Mouse (Mus musculus) brain, embryonic 14.5 days (tissue): ENCODE measurements around the gene Gm17571. TPM values are rescaled to one million over a fixed set of nuclear protein-coding genes. Genes with fewer than 3 reads are reported as not detected.

ENCODE experiments used
- DNase-seq: peaks from one replicate; pipeline ENCODE4 v3.0.0-alpha.2; 2011; ENCODE audit warnings: low read depth
- CTCF ChIP-seq: fragments of 200-500 bp; IDR thresholded peaks from 2 replicates; pipeline ENCODE4 v1.5.1; 2012; ENCODE audit warnings: inconsistent platforms, mild to moderate bottlenecking, moderate library complexity, borderline replicate concordance; ENCODE audit not compliant: insufficient read depth, insufficient read length; ENCODE audit errors: extremely low read depth
- POLR2A ChIP-seq: fragments of 200-500 bp; IDR thresholded peaks from 2 replicates; pipeline ENCODE4 v1.6.1; 2012; ENCODE audit warnings: mild to moderate bottlenecking, inconsistent platforms, borderline replicate concordance; ENCODE audit not compliant: poor library complexity, insufficient read depth, insufficient read length, severe bottlenecking; ENCODE audit errors: extremely low read depth
- polyA plus RNA-seq: library from polyadenylated mRNA; depleted of rRNA; stranded (reverse); fragments of >200 nt; gene quantifications from 2 replicates; pipeline ENCODE4 v1.2.3, GENCODE M21; 2012; rRNA removed

Gm17571 gene
- polyA plus RNA-seq, 1 experiment, result not detected

DNA sequence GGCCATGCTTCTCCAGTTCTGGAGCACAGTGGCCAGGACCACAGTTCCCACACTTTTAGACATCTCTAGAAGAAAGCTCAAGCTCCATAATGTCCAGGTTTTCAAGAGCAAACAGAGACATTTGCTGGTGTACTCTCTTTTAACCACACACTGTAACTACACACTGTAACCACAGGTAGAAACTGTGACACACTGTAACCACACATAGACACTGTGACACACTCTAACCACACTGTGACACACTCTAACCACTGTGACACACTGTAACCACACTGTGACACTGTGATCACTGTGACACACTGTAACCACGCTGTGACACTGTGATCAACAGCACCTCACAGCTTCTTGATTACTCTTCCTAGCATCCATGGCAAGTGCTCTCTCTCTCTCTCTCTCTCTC lies 317 bp downstream of the Gm17571 start:
- no peak for DNase-seq
- no peak for TF ChIP-seq POLR2A
- no peak for TF ChIP-seq CTCF

DNA sequence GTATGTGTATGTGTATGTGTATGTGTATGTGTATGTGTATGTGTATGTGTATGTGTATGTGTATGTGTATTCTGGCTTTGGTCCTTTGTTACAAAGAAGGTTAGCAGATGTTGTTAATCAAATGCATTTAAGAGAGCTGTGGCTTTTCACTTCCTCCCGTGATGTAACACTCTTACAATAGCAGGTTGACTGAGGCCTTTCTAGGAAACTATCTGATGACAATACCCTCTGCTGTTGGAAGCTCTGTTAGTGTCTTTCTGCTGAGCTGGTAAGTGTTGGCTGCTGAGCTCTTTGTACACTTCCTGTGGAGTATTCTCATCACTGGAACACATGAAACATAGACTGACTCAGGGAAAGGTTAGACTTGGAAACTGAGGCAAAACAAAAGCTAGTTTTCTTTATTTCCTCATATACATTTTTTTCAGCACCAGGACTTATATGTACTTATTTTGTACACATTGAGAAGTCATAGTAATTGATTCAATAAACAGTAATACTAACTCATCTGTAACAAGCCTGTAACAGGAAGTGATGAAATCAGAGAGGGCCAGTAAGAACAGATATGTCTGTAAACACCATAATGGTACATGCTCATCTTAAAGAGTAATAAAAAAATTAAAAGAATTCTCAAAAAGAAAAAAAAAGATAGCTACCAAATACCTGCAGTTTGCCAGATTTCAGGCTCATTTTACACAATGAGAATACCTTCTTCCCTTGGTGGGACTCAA lies 2.9 kb downstream of the Gm17571 start:
- no peak for DNase-seq
- TF ChIP-seq CTCF (no peak), POLR2A (no peak)

GRCm38 (mm10) chr9:13442012-13442735 lies 4.4 kb downstream of the Gm17571 start:
- TF ChIP-seq CTCF, result no peak
- TF ChIP-seq POLR2A, result no peak
- DNase-seq, result no peak

- DNase-seq, result no peak
Measured at GRCm38 (mm10) chr9:13440911-13441310, 5.6 kb downstream of the Gm17571 start.

DNA sequence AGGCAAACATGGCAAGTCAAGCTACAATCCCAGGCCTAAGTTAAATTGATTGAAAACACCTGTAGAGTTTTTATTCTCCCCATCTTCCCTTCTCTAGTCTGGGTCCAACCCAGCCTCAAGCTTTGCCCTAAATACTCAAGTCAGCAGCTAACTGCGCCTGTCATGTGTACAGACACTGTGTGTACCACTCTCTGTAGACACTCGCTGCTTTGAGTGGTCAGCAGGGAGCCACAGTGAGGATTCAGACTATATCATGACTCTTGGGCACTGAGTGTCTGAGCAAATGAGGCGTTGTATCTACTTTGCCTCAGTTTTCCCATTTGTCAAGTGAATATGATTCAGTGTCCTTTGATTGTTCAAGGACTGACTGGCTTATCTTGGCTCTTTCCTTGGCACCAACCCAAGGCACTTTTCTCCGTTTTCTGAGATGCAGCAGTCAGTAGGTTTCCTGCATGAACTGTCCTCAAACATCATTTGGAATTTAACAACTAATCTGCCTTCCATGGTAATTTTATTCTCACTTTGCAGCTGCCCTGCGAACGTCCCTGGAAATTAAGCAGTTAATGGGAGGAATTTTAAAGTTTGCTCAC lies 13.0 kb downstream of the Gm17571 start:
- TF ChIP-seq CTCF, result no peak
- no peak for TF ChIP-seq POLR2A
- no peak for DNase-seq

More at GRCm38 (mm10) chr9:13440911-13441310, 5.6 kb downstream of the Gm17571 start:
- no peak for TF ChIP-seq CTCF
- TF ChIP-seq POLR2A, result no peak

DNA sequence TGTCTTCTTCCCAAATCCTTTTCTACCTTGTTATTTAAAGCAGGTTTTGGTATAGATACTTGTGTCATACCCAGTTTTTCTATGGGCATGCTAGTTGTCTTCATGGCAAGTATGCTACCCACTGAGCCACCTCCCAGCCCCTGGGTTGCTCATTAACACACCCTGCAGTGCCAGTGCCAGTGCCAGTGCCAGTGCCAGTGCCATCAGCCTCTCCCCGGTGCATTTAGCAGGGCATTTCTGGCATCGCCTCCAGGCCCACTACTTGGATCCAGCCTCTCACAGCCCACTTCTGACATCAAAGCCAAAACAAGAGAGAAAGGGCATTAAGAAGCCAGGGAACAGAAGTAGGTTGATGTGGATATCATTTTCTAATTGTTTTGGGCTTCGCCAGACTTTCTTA lies 14.9 kb downstream of the Gm17571 start:
- peak; percentile 35 for DNase-seq
- TF ChIP-seq CTCF, result no peak
- no peak for TF ChIP-seq POLR2A

GRCm38 (mm10) chr9:13430744-13431143 lies 15.8 kb downstream of the Gm17571 start:
- DNase-seq, result no peak

DNA sequence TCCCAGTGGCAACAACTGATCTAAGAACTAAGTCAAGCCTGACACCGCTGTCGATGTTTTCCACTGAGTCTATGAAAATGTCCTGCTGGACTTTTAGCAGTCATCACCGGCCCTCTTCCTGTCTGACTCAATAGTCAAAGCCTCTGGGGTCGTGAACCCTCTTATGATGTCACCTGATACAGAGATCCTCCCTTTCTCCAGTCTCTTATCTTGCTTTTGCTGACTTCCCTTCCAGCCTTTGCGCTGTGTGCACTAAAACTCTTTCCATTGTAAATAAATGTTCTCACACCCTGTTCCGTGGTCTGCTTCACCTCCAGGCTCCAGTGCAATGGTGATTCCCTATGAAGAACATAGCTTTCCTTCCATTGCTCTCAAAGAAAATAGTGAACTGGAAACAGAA lies 16.3 kb downstream of the Gm17571 start:
- TF ChIP-seq CTCF, result no peak
- DNase-seq, result no peak

More at GRCm38 (mm10) chr9:13430744-13431143, 15.8 kb downstream of the Gm17571 start:
- TF ChIP-seq CTCF (no peak), POLR2A (no peak)

DNA sequence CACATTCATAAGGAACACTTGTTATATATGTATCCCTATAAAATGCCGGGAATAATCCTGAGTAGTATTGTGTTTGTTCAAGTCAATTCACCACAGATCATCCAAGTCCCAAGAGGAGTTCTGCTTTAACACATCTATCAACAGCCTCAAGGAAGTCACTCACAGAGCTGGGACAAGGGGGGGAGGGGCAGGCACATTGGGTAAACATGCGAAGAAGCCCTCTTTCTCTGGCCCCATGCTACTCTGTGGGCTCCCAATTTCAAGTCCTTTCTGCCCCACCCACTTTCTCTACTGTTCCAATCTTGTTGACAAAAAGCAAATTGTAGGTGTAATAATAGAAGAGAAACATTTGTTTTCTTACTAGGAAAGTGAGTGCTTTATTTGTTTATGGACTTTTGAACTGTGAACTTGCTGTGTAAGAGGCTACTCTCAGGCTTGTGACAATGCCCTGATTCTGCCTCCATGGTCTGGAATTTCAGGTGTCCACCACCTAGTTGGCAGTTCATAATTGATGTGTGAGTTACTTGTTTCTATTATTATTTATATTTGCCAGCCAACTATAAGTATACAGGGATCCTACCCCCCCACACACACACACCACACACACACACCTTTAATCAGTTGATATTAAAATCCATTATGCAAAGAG lies 17.0 kb downstream of the Gm17571 start:
- no peak for TF ChIP-seq POLR2A
- TF ChIP-seq CTCF, result no peak
- DNase-seq, result peak; percentile 18

DNA sequence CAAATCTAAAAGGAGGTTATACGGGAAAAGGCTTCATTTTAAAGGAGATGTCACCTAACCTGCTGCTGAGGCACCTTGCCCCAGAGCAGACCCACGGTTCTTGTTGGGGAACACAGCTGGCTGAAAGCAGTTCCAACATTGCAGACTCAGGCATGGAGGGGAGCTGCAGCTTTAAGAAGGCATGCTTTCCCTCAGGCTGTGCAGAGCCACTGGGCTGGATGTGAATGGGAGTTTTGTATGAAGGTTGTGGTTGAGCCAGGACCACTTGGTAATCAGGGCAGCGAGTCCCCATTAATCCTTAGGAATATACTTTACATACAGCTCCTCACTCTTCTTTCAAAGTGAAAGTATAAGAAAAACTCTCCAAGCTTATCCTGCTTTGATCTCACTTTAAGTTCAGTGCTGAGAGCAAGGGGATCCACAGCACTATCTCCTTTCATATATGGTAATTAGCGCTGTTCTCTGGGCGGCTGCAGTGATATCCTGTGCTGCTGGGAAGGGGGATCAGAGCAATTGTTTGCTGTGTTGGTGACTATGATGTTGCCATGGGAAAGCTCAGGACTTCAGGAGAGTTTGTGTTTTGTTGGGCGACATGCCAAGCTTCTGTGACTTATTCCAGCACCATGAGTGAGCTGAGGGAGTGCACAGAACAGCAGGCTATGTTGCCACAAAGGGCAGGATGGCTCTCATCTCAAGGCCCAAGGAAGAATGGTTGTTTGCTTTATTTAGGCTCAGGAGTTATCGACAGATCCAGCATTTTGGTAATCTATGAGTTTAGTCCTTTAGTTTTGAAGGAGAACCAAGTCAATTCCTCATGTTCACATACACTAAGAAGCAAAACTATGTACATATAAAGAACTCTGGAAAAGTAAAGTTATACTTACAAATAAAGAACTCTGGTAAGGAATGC lies 21.3 kb downstream of the Gm17571 start:
- no peak for TF ChIP-seq CTCF
- TF ChIP-seq POLR2A, result no peak
- DNase-seq, result peak; percentile 97

DNA sequence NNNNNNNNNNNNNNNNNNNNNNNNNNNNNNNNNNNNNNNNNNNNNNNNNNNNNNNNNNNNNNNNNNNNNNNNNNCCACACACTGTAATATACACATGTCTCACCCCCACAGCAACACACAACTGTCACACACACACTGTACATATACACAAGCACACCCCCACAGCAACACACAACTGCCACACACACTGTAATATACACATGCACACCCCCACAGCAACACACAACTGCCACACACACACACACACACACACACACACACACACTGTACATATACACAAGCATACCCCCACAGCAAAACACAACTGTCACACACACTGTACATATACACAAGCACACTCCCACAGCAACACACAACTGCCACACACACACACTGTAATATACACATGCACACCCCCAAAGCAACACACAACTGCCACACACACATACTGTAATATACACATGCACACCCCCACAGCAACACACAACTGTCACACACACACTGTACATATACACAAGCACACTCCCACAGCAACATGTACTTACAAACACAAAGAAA lies 32.3 kb downstream of the Gm17571 start:
- no peak for DNase-seq
- TF ChIP-seq CTCF, result no peak
- TF ChIP-seq POLR2A, result no peak

Other genes starting within 250 kb of the Gm17571 start
- 5.9 and 6.2 TPM in 2 replicates for gene Jrkl, start 200.9 kb downstream of the Gm17571 start, polyA plus RNA-seq
- gene Ccdc82, start 199.8 kb downstream of the Gm17571 start, polyA plus RNA-seq, result 23.7 and 24.7 TPM in 2 replicates
- gene Maml2, start 148.8 kb downstream of the Gm17571 start, polyA plus RNA-seq, result 6.9 and 9.8 TPM in 2 replicates